Mouse (Mus musculus): Measurements from ENCODE around the gene Prkca. TPM values are rescaled to one million over a fixed set of nuclear protein-coding genes. Genes with fewer than 3 reads are reported as not detected.

Gene Prkca
- total RNA-seq, 2 experiments from 2014 or later: 186 to 189 TPM

GRCm38 (mm10) chr11:108287321-108287720 lies 56.4 kb downstream of the Prkca start:
- intact Hi-C loops (cut with DNase I): no loop called here
- no peak for TF ChIP-seq CTCF (IDR thresholded peaks at IDR 0.05)
- Histone ChIP-seq H3K27ac (no peak overlapping the region), H3K4me3 (no peak overlapping the region)
- no peak for DNase-seq (ENCODE audit: extremely low spot score in 1 of 2, low spot score in 2 of 2)

GRCm38 (mm10) chr11:108285046-108285445 lies 58.7 kb downstream of the Prkca start:
- intact Hi-C loops (cut with DNase I): no loop called here
- no peak for DNase-seq (ENCODE audit: extremely low spot score in 1 of 2, low spot score in 2 of 2)
- Histone ChIP-seq H3K4me3 (no peak overlapping the region), H3K27ac (no peak overlapping the region)
- TF ChIP-seq CTCF (IDR thresholded peaks at IDR 0.05): no peak

- no peak for DNase-seq (ENCODE audit: extremely low spot score in 1 of 2, low spot score in 2 of 2)
- Histone ChIP-seq H3K27ac (no peak overlapping the region), H3K4me3 (no peak overlapping the region)
- TF ChIP-seq CTCF (IDR thresholded peaks at IDR 0.05): no peak
- intact Hi-C loops (cut with DNase I): no loop called here
Measured at GRCm38 (mm10) chr11:108282850-108283459, 60.8 kb downstream of the Prkca start.

GRCm38 (mm10) chr11:108279748-108280373 lies 63.9 kb downstream of the Prkca start:
- TF ChIP-seq CTCF (IDR thresholded peaks at IDR 0.05): no peak
- DNase-seq (ENCODE audit: extremely low spot score in 1 of 2, low spot score in 2 of 2): no peak
- intact Hi-C loops (cut with DNase I): no loop called here
- H3K27ac ChIP-seq: no peak overlapping the region
- no peak overlapping the region for H3K4me3 ChIP-seq

GRCm38 (mm10) chr11:108277096-108277495 lies 66.6 kb downstream of the Prkca start:
- intact Hi-C loops (cut with DNase I): no loop called here

GRCm38 (mm10) chr11:108276148-108276547 lies 67.6 kb downstream of the Prkca start:
- intact Hi-C loops (cut with DNase I): no loop called here
- H3K4me3 ChIP-seq: no peak overlapping the region
- no peak for TF ChIP-seq CTCF (IDR thresholded peaks at IDR 0.05)
- no peak overlapping the region for H3K27ac ChIP-seq
- DNase-seq (ENCODE audit: extremely low spot score in 1 of 2, low spot score in 2 of 2): no peak

More at GRCm38 (mm10) chr11:108277096-108277495, 66.6 kb downstream of the Prkca start:
- no peak for DNase-seq (ENCODE audit: extremely low spot score in 1 of 2, low spot score in 2 of 2)
- no peak overlapping the region for H3K27ac ChIP-seq
- TF ChIP-seq CTCF (IDR thresholded peaks at IDR 0.05): no peak
- no peak overlapping the region for H3K4me3 ChIP-seq

GRCm38 (mm10) chr11:108274046-108274445 lies 69.7 kb downstream of the Prkca start:
- Histone ChIP-seq H3K4me3 (no peak overlapping the region), H3K27ac (no peak overlapping the region)
- no peak for DNase-seq (ENCODE audit: extremely low spot score in 1 of 2, low spot score in 2 of 2)
- intact Hi-C loops (cut with DNase I): no loop called here
- TF ChIP-seq CTCF (IDR thresholded peaks at IDR 0.05): no peak

GRCm38 (mm10) chr11:108273415-108273965 lies 70.2 kb downstream of the Prkca start:
- no peak for TF ChIP-seq CTCF (IDR thresholded peaks at IDR 0.05)
- H3K27ac ChIP-seq: peak overlapping the region; percentile 15; the same call in 1 of the 2 replicates
- no peak for DNase-seq (ENCODE audit: extremely low spot score in 1 of 2, low spot score in 2 of 2)
- intact Hi-C loops (cut with DNase I): no loop called here
- H3K4me3 ChIP-seq: no peak overlapping the region

- DNase-seq (ENCODE audit: extremely low spot score in 1 of 2, low spot score in 2 of 2): no peak
- intact Hi-C loops (cut with DNase I): no loop called here
- Histone ChIP-seq H3K4me3 (no peak overlapping the region), H3K27ac (no peak overlapping the region)
- TF ChIP-seq CTCF (IDR thresholded peaks at IDR 0.05): no peak
Measured at GRCm38 (mm10) chr11:108272601-108273414, 70.9 kb downstream of the Prkca start.

- intact Hi-C loops (cut with DNase I): no loop called here
- Histone ChIP-seq H3K27ac (no peak overlapping the region), H3K4me3 (no peak overlapping the region)
- TF ChIP-seq CTCF (IDR thresholded peaks at IDR 0.05): no peak
- no peak for DNase-seq (ENCODE audit: extremely low spot score in 1 of 2, low spot score in 2 of 2)
Measured at GRCm38 (mm10) chr11:108271305-108271704, 72.4 kb downstream of the Prkca start.

- intact Hi-C loops (cut with DNase I): no loop called here
- no peak for TF ChIP-seq CTCF (IDR thresholded peaks at IDR 0.05)
- DNase-seq (ENCODE audit: extremely low spot score in 1 of 2, low spot score in 2 of 2): no peak
- Histone ChIP-seq H3K4me3 (no peak overlapping the region), H3K27ac (no peak overlapping the region)
Measured at GRCm38 (mm10) chr11:108269516-108269915, 74.2 kb downstream of the Prkca start.
